Mouse (Mus musculus): ENCODE data around the gene Zbtb22.

GRCm38 (mm10) chr17:33928251-33928947 is 12.7 kb downstream of the Zbtb22 start:
- no peak for TF ChIP-seq POLR2A (IDR thresholded peaks at IDR 0.05; ENCODE audit: low read depth, low read length)
- no peak for TF ChIP-seq CTCF (IDR thresholded peaks at IDR 0.05; ENCODE audit: extremely low read depth, insufficient read depth, insufficient read length, insufficient replicate concordance)

All from spleen, adult 2 months (tissue).